Mouse (Mus musculus) thymus, postnatal 14 days (tissue): ENCODE results near the gene Rapgef4.

Source experiments
- DNase-seq: peaks from one replicate; pipeline ENCODE4 v3.0.0; 2021

The Rapgef4 gene

DNA sequence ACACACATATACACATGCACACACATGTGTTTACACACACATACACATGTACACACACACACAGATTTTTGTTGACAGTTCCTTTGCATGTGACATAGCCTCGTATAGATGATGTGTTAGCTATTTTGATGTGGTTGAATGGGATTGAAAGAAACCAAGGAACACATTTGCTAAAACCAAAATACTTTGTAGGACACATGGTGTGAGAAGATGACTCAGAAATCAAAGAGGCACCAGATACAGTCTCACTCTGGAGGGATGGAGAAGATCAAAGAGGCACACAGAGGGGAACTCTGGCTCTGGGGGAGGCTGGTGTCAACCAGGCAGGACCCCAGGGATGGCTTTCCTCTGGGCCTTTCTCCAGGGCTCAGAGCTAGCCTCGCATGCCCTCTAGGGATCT is 4.7 kb downstream of the Rapgef4 start:
- no peak for DNase-seq

GRCm38 (mm10) chr2:71986276-71986848 is 5.3 kb downstream of the Rapgef4 start:
- no peak for DNase-seq

DNA sequence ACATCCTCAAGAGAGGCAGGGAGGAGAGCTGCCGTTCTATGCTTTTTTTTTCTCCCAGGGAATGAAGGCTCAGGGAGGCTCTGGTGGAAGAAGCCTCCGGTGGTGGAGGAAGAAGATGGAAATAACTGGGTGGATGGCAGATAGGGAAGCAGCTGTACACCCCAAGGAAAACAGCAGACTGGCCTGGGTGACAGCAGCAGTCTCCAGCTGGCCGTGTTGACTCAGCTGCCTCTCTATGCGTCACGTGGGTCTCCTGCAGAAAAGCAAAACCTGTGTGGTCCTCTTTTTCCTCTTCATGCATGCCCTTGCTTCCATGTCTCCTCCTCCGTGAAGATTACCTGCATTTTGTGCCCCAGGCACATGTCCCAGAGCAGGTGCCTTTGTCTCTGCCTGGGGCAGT is 7.5 kb downstream of the Rapgef4 start:
- no peak for DNase-seq

GRCm38 (mm10) chr2:71992129-71992528 is 11.1 kb downstream of the Rapgef4 start:
- DNase-seq, result no peak

DNA sequence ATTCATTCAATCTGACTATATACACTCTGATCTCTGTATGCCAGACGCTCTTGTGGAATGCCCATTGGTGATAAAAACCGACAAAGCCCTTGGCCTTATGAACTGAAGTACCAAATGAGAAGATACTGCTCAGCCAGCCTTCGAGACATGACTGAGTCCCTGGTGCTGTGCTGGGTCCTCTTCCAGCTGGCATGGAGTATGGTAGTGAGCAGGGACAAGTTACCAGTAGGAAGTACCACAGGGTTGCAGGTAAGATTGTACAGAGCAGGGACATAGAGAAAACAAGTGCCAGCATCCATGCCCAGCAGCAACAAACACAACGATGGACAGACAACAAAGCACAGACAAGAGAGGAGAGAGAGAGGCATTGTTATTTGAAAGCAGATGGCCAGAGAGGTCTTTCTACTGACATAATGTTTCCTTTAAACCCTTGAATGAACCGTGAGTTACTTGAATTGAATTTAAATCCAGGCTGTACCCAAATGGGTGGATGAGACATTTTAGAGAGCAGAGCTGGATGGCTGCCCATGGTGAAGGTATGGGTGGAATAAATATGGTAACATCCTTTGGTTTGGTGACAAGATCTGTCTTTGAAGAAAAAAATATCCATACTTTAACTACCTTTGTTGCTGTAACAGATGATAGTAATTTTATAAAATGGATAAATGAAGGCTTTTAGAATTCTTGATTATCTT is 12.8 kb downstream of the Rapgef4 start:
- no peak for DNase-seq

GRCm38 (mm10) chr2:71998531-71998930 is 17.5 kb downstream of the Rapgef4 start:
- no peak for DNase-seq

DNA sequence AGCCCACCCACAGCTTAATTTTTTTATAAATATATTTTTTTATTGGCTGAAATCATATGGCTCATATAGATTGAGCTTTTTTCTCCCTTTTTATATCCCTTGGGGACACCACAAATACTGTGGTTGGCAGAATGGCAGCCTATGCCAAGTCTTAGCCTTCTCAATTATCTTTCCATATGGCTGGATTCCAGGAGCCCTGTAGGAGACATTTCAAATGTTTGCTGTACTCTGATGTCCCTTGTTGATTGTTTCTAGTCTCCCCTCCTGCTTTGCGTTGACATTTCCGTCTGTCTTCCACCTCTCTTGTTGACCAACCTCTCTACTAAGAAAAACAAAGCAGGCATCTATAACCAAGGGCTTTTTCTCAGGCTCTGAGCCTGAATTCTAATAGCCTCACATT is 19.1 kb downstream of the Rapgef4 start:
- DNase-seq, result no peak

DNA sequence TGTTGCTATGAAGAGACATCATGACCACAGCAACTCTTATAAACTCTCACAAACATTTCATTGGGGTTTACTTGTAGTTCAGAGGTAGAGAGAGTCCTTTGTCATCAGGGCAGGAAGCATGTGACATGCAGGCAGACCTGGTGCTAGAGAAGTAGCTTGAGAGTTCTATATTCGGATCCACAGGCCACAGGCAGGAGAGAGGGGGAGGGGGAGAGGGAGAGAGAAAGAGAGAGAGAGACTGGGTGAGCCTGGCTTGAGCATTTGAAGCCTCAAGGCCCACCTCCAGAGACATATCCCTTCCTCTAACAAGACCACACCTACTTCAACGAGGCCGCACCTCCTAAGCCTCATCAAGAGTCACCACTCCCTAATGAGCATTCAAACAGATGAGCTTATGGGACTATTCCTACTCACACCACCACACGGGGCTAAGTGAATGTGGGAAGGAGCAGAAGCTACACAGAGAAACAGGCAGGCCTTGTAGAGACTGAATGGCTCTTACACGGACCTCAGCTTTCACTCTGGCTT is 21.9 kb downstream of the Rapgef4 start:
- DNase-seq, result no peak

DNA sequence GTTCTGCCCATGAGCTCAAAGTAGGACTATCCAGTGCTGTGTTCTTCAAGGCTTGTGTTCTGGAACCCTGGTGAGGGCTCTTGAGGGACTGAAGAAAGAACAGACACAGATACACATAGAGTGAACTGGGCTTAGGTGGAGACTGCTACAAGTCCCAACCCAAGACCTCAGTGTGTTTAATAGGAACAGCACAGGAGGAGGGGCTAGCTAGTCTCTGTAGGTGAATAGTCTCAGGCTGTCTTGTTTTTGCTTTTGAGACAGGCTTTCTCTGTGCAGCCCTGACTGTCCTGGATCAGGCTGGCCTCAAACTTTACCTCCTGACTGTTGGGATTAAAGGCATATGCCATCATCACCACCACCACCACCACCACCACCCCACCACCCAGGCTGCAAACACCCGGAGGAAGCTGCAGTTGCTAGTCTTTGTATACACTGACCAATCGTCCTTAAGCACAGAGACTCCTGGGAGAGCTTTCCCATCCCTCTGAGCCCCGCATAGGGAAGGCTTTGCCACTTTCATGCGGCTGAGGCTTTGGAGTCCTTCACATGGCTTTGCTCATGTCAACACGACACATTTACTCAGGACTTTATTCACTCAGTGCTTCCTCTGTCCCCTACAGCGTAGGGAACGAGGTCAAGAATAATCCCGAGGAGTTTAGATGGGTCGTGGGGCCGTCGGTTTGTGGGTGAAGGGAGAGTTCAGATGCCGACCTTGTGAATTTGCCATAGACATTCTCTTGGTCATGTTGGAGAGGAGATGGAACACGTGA is 22.9 kb downstream of the Rapgef4 start:
- DNase-seq, result no peak

GRCm38 (mm10) chr2:72005051-72005450 is 24.0 kb downstream of the Rapgef4 start:
- no peak for DNase-seq

DNA sequence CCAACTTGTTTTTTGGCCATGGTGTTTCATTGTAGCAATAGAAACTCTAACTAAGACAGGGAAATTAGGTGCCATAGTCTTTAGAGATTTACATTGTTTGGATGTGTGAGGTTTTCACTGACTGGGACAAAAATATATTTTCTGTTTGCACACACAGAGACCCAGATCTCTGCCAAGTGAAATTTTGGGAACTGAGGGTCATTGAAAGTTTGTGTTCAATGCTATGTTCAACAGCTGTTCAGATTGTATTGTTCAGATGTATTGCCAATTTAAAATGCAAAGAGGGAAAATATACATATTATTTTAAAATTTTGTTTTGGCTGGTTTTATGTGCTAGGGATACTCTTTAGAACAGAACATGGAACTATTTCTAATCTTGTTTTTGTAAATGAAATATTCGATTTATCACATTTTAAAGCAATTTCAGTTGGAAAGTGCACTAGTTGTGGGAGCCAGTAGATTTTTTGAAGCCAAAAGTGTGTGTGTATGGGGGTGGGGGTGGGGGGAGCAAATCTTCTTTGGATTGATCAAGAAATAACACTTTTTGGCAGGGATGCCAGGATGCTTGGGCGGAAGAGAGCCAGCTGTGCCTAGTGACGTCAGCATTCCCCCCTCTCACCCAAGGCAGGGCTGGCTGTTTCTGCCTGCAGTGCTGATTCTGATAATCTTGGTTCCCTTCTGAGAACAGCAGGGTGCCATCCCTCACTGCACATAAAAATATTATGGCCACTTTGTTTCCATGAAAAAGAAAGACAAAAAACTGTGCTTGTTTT is 28.6 kb downstream of the Rapgef4 start:
- no peak for DNase-seq

GRCm38 (mm10) chr2:72015366-72015765 is 34.3 kb downstream of the Rapgef4 start:
- DNase-seq, result no peak

DNA sequence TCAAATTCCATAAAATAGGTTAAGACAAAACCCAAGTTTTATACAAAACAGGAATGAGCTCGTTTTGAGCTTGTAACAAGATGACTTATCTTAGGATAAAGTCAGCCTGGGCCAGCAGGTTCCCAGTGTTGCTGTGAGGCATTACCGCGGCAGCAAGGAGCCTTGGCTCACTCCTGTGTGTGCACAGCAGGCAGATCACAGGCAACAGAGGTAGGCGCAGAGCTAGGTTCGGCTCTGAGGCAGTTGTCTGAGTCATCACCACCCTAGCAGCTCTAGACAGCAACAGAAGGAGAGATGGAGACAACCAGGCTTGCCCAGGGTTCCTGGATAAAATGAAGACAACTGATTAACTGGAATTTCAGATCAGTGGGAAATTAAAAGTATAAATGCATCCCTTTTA is 35.0 kb downstream of the Rapgef4 start:
- no peak for DNase-seq

- DNase-seq, result no peak
Measured at GRCm38 (mm10) chr2:72017168-72017567, 36.1 kb downstream of the Rapgef4 start.

GRCm38 (mm10) chr2:72018736-72019135 is 37.7 kb downstream of the Rapgef4 start:
- no peak for DNase-seq

- DNase-seq, result no peak
Measured at GRCm38 (mm10) chr2:72020755-72021154, 39.7 kb downstream of the Rapgef4 start.

- no peak for DNase-seq
Measured at GRCm38 (mm10) chr2:72021440-72021839, 40.4 kb downstream of the Rapgef4 start.

GRCm38 (mm10) chr2:72021845-72022244 is 40.8 kb downstream of the Rapgef4 start:
- no peak for DNase-seq

- no peak for DNase-seq
Measured at GRCm38 (mm10) chr2:72023791-72024190, 42.8 kb downstream of the Rapgef4 start.

- no peak for DNase-seq
Measured at GRCm38 (mm10) chr2:72025660-72026059, 44.6 kb downstream of the Rapgef4 start.

GRCm38 (mm10) chr2:72026506-72026905 is 45.5 kb downstream of the Rapgef4 start:
- no peak for DNase-seq

GRCm38 (mm10) chr2:72029081-72029480 is 48.0 kb downstream of the Rapgef4 start:
- no peak for DNase-seq

- no peak for DNase-seq
Measured at GRCm38 (mm10) chr2:72029586-72030144, 48.6 kb downstream of the Rapgef4 start.
